8 mouse cellular contexts compared by ENCODE assay signal in the genomic region with DNA sequence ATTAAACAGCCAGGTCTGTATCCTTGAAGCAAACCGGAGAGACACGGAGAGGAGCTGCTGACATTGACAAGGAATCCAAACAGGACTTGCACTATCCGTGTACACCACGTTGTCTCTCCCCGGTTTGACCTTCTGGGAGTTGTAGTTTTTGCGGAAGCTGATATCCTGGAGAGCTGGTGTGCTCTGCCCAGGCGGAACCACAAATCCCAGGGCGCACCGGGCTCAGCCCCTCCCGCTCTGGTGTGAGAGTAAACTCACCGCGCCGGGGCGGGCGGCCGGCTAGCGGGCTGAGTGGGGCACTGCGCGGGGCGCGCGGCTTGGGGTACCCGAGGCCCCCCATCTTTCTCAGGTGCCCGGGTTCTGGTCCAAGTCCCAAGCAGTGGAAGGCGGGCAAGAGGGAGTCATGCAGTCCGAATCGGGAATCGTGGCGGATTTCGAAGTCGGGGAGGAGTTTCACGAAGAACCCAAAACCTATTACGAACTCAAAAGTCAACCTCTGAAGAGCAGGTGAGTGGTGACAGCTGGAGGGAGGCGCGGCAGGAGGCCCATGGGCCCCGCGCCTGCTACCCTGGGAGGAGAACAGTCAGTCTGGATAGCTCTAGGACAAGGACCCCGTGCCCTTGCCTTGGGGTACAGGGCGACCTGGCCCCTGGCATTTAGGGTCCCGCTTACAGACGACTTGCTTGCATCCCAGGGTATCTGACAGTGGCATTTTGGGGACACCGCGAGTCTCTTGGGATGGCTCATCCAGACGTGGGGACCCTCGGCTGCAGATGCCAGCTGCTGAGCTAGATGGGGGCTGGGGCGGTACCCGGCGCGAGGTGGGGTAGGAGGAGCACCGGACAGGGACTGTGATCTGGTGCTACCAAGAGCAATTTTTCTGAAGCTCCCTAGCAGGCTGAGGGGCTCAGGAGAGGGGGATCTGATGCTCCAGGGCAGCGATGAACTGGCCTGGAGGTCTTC. TPM values are rescaled to one million over a fixed set of nuclear protein-coding genes. Genes with fewer than 3 reads are reported as not detected.
DNase-seq lines count a peak whose midpoint lies in the region; ATAC-seq lines count a peak whose summit lies in the region.

A gene (plus strand): TSS at position 272 of the 963 bp plus-strand sequence.

- WGBS in hindbrain, embryonic 12.5 days = under 1% methylated on average over 51 of the region's 51 CpGs

- peak within 1 kb of the TSS; percentile 99 for H3K4me2 ChIP-seq in hindbrain, embryonic 12.5 days (replicated peaks)

- H3K4me1 ChIP-seq in hindbrain, embryonic 12.5 days = peaks cover 6% of the 10 kb centered on the region

- no peaks in the 10 kb centered on the region for H3K9me3 ChIP-seq in hindbrain, embryonic 12.5 days (replicated peaks)

- ATAC-seq in hindbrain, embryonic 12.5 days (ENCODE audit: low FRiP score) = peak; percentile 98

- peak; percentile 97 for DNase-seq in NIH3T3 (ENCODE audit: low read depth)
- DNase-seq in cerebellum, postnatal 10 days = peak; percentile 94 to 95
- DNase-seq in frontal cortex, postnatal 10 days (ENCODE audit: low spot score in 2 of 2) = peak; percentile 81 to 87
- DNase-seq in layer of hippocampus, postnatal 14 days (ENCODE audit: low spot score in 2 of 2) = peak; percentile 85 to 94
- peak; percentile 88 for DNase-seq in lung, postnatal 14 days
- DNase-seq in retina, adult 2 months (ENCODE audit: low read depth, low spot score) = peak; percentile 89
- peak; percentile 89 to 91 for DNase-seq in thymus, postnatal 36 days

- H3K27ac ChIP-seq in hindbrain, embryonic 12.5 days = no peak within 1 kb of the TSS

- peak within 1 kb of the TSS; percentile 70 for H3K9ac ChIP-seq in hindbrain, embryonic 12.5 days

- no peaks in the 10 kb centered on the region for H3K36me3 ChIP-seq in hindbrain, embryonic 12.5 days

- H3K27me3 ChIP-seq in hindbrain, embryonic 12.5 days = peaks cover 9% of the 10 kb centered on the region; the same call in 1 of the 2 replicates

- peak within 1 kb of the TSS; percentile 74 for H3K4me3 ChIP-seq in hindbrain, embryonic 12.5 days

RNA-seq across cellular contexts. Expression of the gene that starts here (rescaled TPM):
- polyA plus RNA-seq in hindbrain, embryonic 12.5 days (2016; fragmentation: Nextera tagmentation; extraction: Ambion mirVana) = 1.6 and 2.0 TPM in 2 replicates
- total RNA-seq in layer of hippocampus, postnatal 14 days (2021) = 1 to 10 TPM; 5.4 to 8.0 TPM
